In the genomic region with DNA sequence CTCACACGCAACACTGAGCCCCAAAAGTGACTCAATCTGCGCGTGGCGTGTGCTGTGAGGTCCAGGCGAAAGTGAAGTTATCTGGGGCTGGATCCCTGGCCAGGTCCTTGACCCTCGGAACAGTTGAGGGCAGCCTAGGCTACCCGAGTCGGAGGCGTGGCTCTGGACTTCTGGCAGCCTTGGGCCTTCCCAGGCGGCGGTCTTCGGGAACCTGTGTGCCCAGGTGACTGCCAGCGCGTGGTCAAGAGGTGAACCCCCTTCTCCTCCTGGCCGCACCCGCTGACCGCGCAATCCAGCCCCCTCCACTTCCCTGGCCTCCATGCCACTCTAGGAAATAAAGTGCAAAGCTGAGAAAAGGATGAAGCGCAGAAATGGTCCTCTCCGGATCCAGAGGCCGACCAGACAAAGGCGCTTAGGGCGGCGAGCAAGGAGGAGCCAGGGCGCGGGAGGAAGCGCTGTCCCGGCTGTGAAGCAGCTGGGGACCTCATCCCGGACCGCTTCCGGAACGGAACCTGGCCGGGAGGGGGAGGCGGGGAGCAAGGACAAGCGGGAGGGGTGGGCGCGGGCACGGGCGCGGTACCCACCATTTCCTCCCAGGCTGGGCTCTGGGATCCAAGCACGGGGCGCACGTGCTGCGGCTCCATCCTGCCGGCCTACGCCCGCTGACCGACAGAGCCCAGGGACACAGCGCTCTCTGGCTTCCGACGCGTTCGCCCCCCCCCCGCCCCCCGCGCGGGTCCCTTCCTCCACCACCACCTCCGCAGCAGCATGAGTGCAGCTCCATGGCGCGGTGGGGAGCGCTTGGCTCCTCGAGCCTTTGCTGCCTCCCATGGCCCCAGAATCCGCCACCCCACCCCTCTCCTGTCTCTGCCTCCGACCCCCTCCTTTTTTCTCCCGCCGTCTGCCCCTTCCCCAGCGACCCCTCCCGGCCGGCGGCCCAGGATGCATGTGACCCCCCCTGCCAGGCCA, we compare ENCODE assay signal across 8 mouse cellular contexts. TPM values are rescaled to one million over a fixed set of nuclear protein-coding genes. Genes with fewer than 3 reads are reported as not detected.
DNase-seq lines count a peak whose midpoint lies in the region; ATAC-seq and TF ChIP-seq lines count a peak whose summit lies in the region.
"Not testable (repeated sequence)": the region's sequence is repeated elsewhere in the genome, so short reads cannot be mapped to it uniquely, and the experiment has no call there.

A gene (minus strand): TSS at position 669 of the 969 bp plus-strand sequence.

- not testable (repeated sequence) for TF ChIP-seq POLR2A in olfactory bulb, adult 2 months (IDR thresholded peaks at IDR 0.05; ENCODE audit: insufficient read depth, low read depth, low read length)

- H3K27me3 ChIP-seq in embryonic facial prominence, embryonic 14.5 days (replicated peaks; ENCODE audit: control insufficient read depth, insufficient read depth, low read length); intestine, embryonic 14.5 days (replicated peaks; ENCODE audit: control insufficient read depth, insufficient read depth, low read length); lung, embryonic 15.5 days: not testable (repeated sequence)

- not testable (repeated sequence) for H3K27ac ChIP-seq in embryonic facial prominence, embryonic 14.5 days (replicated peaks; ENCODE audit: low read depth, low read length); intestine, embryonic 14.5 days (ENCODE audit: low read depth); olfactory bulb, adult 2 months (ENCODE audit: insufficient read depth, low read depth, low read length)
- peak within 1 kb of the TSS; percentile 66 for H3K27ac ChIP-seq in lung, embryonic 15.5 days

- peak within 1 kb of the TSS; percentile 42 for H3K4me3 ChIP-seq in embryonic facial prominence, embryonic 14.5 days (ENCODE audit: low read depth, low read length)
- H3K4me3 ChIP-seq in intestine, embryonic 14.5 days (ENCODE audit: low read depth, low read length): peak within 1 kb of the TSS; percentile 37
- H3K4me3 ChIP-seq in lung, embryonic 15.5 days: peak within 1 kb of the TSS; percentile 42
- peak within 1 kb of the TSS; percentile 35 for H3K4me3 ChIP-seq in olfactory bulb, adult 2 months (ENCODE audit: insufficient read depth, low read depth, low read length)

- 1% methylated on average over 31 of the region's 70 CpGs for WGBS in embryonic facial prominence, embryonic 14.5 days
- WGBS in intestine, embryonic 14.5 days: 1% methylated on average over 38 of the region's 70 CpGs
- 0% methylated on average over 44 of the region's 70 CpGs for WGBS in lung, embryonic 15.5 days
- under 1% methylated on average over 60 of the region's 70 CpGs for WGBS in olfactory bulb, adult 2 months

- peak; percentile 7 to 22 for DNase-seq in adrenal gland, adult 18-20 months (ENCODE audit: low spot score in 2 of 2)
- DNase-seq in embryonic facial prominence, embryonic 14.5 days (ENCODE audit: low spot score): peak; percentile 3
- peak; percentile 62 for DNase-seq in heart, adult 8-10 months (ENCODE audit: low spot score)
- peak; percentile 64 for DNase-seq in intestine, embryonic 14.5 days (ENCODE audit: low spot score)
- DNase-seq in layer of hippocampus, postnatal 36 days: peak; percentile 23 to 31
- peak; percentile 5 for DNase-seq in thymus, postnatal 14 days

- TF ChIP-seq CTCF in olfactory bulb, adult 2 months (IDR thresholded peaks at IDR 0.05; ENCODE audit: insufficient read depth, low read depth, low read length): not testable (repeated sequence)

- H3K4me2 ChIP-seq in embryonic facial prominence, embryonic 14.5 days (ENCODE audit: low read depth, low read length): peak within 1 kb of the TSS; percentile 74
- H3K4me2 ChIP-seq in intestine, embryonic 14.5 days (ENCODE audit: low read length): peak within 1 kb of the TSS; percentile 55
- peak within 1 kb of the TSS; percentile 89 for H3K4me2 ChIP-seq in lung, embryonic 15.5 days

- H3K4me1 ChIP-seq in embryonic facial prominence, embryonic 14.5 days (ENCODE audit: control insufficient read depth, insufficient read depth, low read length); intestine, embryonic 14.5 days (replicated peaks; ENCODE audit: control insufficient read depth, insufficient read depth, low read length); lung, embryonic 15.5 days; olfactory bulb, adult 2 months (ENCODE audit: control insufficient read depth, insufficient read depth, low read length): not testable (repeated sequence)

- ATAC-seq in embryonic facial prominence, embryonic 14.5 days (ENCODE audit: low read depth); intestine, embryonic 14.5 days (replicated peaks; ENCODE audit: low FRiP score, low TSS enrichment, low read depth); lung, embryonic 15.5 days (ENCODE audit: borderline replicate concordance, extremely low read depth, low FRiP score, low TSS enrichment): not testable (repeated sequence)

- not testable (repeated sequence) for H3K9me3 ChIP-seq in embryonic facial prominence, embryonic 14.5 days (ENCODE audit: control insufficient read depth, low read length); intestine, embryonic 14.5 days (ENCODE audit: control insufficient read depth, low read length); lung, embryonic 15.5 days

- peak within 1 kb of the TSS; percentile 60 for H3K9ac ChIP-seq in embryonic facial prominence, embryonic 14.5 days (ENCODE audit: low read depth, low read length)
- peak within 1 kb of the TSS; percentile 39 for H3K9ac ChIP-seq in intestine, embryonic 14.5 days (ENCODE audit: low read length)
- H3K9ac ChIP-seq in lung, embryonic 15.5 days: peak within 1 kb of the TSS; percentile 37; the same call in 1 of the 2 replicates

- H3K36me3 ChIP-seq in embryonic facial prominence, embryonic 14.5 days (ENCODE audit: control insufficient read depth, insufficient read depth, low read length); intestine, embryonic 14.5 days (ENCODE audit: control insufficient read depth, insufficient read depth, low read length); lung, embryonic 15.5 days: not testable (repeated sequence)

RNA-seq across cellular contexts. Expression of the gene that starts here (rescaled TPM):
- total RNA-seq in adrenal gland, adult 18-20 months (2021): under 1 TPM in 1 of 2 experiments, not detected in 1; 0.19 TPM
- 0.54 and 0.60 TPM in 2 replicates for polyA plus RNA-seq in embryonic facial prominence, embryonic 14.5 days (2014; fragmentation: Nextera tagmentation; extraction: Ambion mirVana)
- under 1 TPM in 1 of 4 experiments, not detected in 3; 0.41 TPM for total RNA-seq in heart, adult 8-10 months (2022)
- polyA plus RNA-seq in intestine, embryonic 14.5 days (2014; fragmentation: Nextera tagmentation; extraction: Ambion mirVana): 1.1 and 1.3 TPM in 2 replicates
- under 1 TPM; 0.22 to 0.66 TPM for total RNA-seq in layer of hippocampus, postnatal 36 days (2021)
- polyA plus RNA-seq in lung, embryonic 15.5 days (2015; fragmentation: Nextera tagmentation; extraction: Ambion mirVana): 0.39 and 0.50 TPM in 2 replicates
- not detected in 2 replicates for polyA plus RNA-seq in olfactory bulb, adult 2 months (2012; ENCODE audit: insufficient read depth, insufficient read length, low replicate concordance, missing spikeins)

Comparison
In these comparisons a context has a peak if more than half of its experiments do, and no peak if none do; other contexts are left out.
1. Peak in DNase-seq in adrenal gland, adult 18-20 months; RNA of the gene not detected or under 1 TPM.
2. Peak in DNase-seq, H3K4me3 ChIP-seq, H3K9ac ChIP-seq and H3K4me2 ChIP-seq in embryonic facial prominence, embryonic 14.5 days; RNA of the gene not detected or under 1 TPM.
3. Peak in DNase-seq in heart, adult 8-10 months; RNA of the gene not detected or under 1 TPM.
4. Peak in DNase-seq in layer of hippocampus, postnatal 36 days; RNA of the gene not detected or under 1 TPM.
5. DNase-seq: peak in every context shown above with its lines; median percentile 64 in intestine, embryonic 14.5 days; 62 in heart, adult 8-10 months; 27 in layer of hippocampus, postnatal 36 days; 14 in adrenal gland, adult 18-20 months; 5 in thymus, postnatal 14 days; 3 in embryonic facial prominence, embryonic 14.5 days.